Mouse (Mus musculus) myocyte (in vitro differentiated cells): ENCODE measurements around the gene Fbxo45.

Experiments
- MAX ChIP-seq: IDR thresholded peaks from one replicate; pipeline ENCODE4 v1.6.1; 2011; ENCODE audit warnings: low read depth, mild to moderate bottlenecking, control low read depth
- MYOD1 ChIP-seq, 3 experiments: IDR thresholded peaks; one replicate each; pipeline ENCODE4 v1.6.1; 2011; ENCODE audit warnings: control low read depth in 2 of 3, low read depth in 2 of 3, mild to moderate bottlenecking in 2 of 3, moderate library complexity in 1 of 3; ENCODE audit not compliant: insufficient read length in 2 of 3, control insufficient read depth in 1 of 3
- MYOG ChIP-seq, 3 experiments: IDR thresholded peaks; one replicate each; pipeline ENCODE4 v1.6.1; 2011; ENCODE audit warnings: control low read depth in 2 of 3, low read depth in 2 of 3, mild to moderate bottlenecking in 2 of 3; ENCODE audit not compliant: insufficient read length in 2 of 3, control insufficient read depth in 1 of 3, insufficient read depth in 1 of 3
- POLR2A ChIP-seq: IDR thresholded peaks from one replicate; pipeline ENCODE4 v1.6.1; 2011; ENCODE audit warnings: low read depth, mild to moderate bottlenecking, control low read depth, moderate library complexity; ENCODE audit not compliant: insufficient read length

DNA sequence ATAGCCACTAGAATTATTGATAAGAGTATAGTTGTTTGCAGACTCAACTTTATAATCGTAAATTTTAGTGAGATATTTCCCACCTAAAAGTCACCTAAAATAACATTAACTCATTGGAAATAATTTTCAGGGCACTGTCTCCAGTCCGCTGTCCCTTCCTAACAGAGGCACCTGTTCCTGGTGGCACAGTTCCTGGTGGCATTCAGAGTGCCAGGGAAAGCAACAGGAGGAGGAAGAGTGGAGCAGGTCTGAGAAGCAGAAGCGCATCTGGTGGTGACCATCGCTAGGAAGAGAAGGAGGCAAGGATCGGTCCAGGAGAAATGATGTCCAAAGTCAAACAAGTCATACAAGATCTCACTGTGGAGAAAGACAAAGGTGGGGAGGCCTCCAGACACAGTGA lies 60.9 kb downstream of the Fbxo45 start:
- TF ChIP-seq MYOG (IDR thresholded peaks at IDR 0.05; ENCODE audit: control insufficient read depth in 1 of 3, insufficient read depth in 1 of 3, insufficient read length in 2 of 3, low read depth in 2 of 3) (no peak), POLR2A (no peak), MAX (no peak), MYOD1 (IDR thresholded peaks at IDR 0.05; ENCODE audit: control insufficient read depth in 1 of 3, insufficient read length in 2 of 3, low read depth in 2 of 3) (no peak)
